Mouse (Mus musculus) brain, adult 2 months (tissue): ENCODE measurements around the gene D3Ertd751e.

Source experiments
- DNase-seq: peaks from one replicate; pipeline ENCODE4 v3.0.0; 2011; ENCODE audit warnings: low read depth, low spot score

The D3Ertd751e gene

GRCm38 (mm10) chr3:41742278-41742934, at the start of gene D3Ertd751e, which contains the start of gene Sclt1:
TSS of gene D3Ertd751e (plus strand) at chr3:41742611.
TSS of gene Sclt1 (minus strand) at chr3:41742514.
- DNase-seq, result peak; percentile 99

- DNase-seq, result no peak
Measured at GRCm38 (mm10) chr3:41695681-41696080, 46.7 kb upstream of the D3Ertd751e start.

DNA sequence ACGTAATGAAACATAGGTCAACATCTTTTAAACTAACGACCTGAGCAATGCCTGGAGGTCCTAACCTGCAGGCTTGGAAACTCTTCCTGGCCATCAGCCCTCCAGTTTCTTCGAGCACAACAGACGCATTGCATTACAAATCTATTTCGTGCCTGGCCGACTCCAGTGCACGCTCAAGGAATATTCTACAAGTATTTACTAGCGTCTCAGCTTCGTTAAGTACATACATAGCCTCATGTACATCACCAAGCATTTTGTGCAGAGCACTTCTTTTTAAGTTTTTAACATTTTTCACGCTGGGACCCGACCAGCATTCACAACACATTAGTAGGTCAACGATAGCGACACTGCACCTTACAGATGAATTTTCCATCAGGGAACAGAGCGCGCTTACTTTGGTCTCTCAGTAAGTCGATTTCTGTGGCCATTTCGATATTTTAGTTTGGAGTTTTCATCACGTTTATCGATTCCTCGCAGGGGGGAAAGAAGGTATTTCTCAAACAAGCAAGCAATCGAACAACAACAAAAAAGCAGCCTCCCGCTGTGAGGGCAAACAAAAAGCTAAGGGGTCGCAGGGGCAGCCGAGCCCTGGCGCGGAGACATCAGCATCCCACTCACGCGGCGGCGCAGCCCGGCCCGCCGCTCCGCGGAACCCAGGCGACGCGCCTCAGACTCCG, 672 bp upstream of the D3Ertd751e start:
- DNase-seq, result peak; percentile 40

GRCm38 (mm10) chr3:41743436-41743835, 1.0 kb downstream of the D3Ertd751e start:
- peak; percentile 54 for DNase-seq

DNA sequence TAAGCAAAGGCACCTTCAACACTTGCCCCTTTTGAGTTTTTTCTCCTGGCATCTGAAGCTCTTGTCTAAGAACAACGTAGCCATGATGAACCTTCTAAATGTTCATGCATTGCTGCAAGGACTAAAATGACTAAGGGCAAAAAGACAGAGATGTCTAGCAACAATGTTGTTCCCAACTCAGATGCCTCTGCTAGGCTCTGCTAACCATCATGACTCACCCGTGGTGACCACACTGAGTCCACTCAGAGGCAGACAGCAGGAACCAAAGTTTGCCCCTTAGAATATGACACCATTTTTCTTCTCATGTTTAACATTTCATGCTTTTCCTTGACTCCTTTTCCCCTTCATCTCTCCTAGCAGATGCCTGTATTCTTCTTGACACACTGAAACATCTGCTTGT, 12.1 kb downstream of the D3Ertd751e start:
- no peak for DNase-seq

DNA sequence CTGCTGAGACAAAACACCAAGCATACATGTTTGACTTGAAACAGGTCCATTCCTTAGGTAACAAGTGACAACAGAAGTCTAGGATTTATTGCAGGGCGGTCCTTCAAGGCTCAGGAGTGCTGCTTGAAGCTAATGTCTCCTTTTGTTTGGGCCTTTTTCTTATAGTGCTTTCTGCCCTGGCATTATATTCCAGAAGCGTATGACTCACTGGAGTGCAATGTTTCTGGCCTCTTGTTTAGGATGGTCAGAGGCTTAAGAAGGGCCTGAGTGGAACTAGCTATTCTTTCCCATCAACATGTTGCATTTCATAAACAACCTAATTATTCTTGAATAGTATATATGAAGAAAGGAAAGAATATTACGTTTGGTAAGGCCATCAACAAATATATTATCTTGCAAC, 19.7 kb downstream of the D3Ertd751e start:
- no peak for DNase-seq

GRCm38 (mm10) chr3:41812447-41812846, 70.0 kb downstream of the D3Ertd751e start:
- peak; percentile 5 for DNase-seq
